Mouse (Mus musculus): ENCODE data around the gene Pgls. TPM values are rescaled to one million over a fixed set of nuclear protein-coding genes. Genes with fewer than 3 reads are reported as not detected.

The Pgls gene
- polyA plus RNA-seq, 1 experiment from 2014 or later: 231 TPM

GRCm38 (mm10) chr8:71633981-71634667, 42.1 kb downstream of the Pgls start:
- ATAC-seq (replicated peaks; ENCODE audit: insufficient number of reproducible peaks, low FRiP score, low TSS enrichment, low read depth) (no peak), DNase-seq (ENCODE audit: low spot score) (peak; percentile 84)
- Histone ChIP-seq H3K36me3 (replicated peaks; ENCODE audit: control insufficient read depth, insufficient read depth, low read depth, low read length) (no peaks in the 10 kb centered on the region), H3K4me1 (ENCODE audit: control insufficient read depth, insufficient read depth, low read length) (no peaks in the 10 kb centered on the region), H3K9ac (replicated peaks; ENCODE audit: low read length) (no peak overlapping the region), H3K9me3 (replicated peaks; ENCODE audit: control insufficient read depth, low read length) (no peaks in the 10 kb centered on the region; the same call in 1 of the 2 replicates), H3K27me3 (ENCODE audit: control insufficient read depth, insufficient read depth, low read length) (peaks cover 8% of the 10 kb centered on the region; the same call in 1 of the 2 replicates), H3K4me2 (ENCODE audit: low read depth, low read length) (peak overlapping the region; percentile 30), H3K4me3 (ENCODE audit: low read depth, low read length) (no peak overlapping the region), H3K27ac (replicated peaks; ENCODE audit: low read depth, low read length) (no peak overlapping the region)
- under 1% methylated on average over 26 of the region's 26 CpGs for WGBS

- Histone ChIP-seq H3K4me2 (ENCODE audit: low read depth, low read length) (no peak overlapping the region), H3K9me3 (replicated peaks; ENCODE audit: control insufficient read depth, low read length) (no peaks in the 10 kb centered on the region), H3K36me3 (replicated peaks; ENCODE audit: control insufficient read depth, insufficient read depth, low read depth, low read length) (no peaks in the 10 kb centered on the region), H3K27ac (replicated peaks; ENCODE audit: low read depth, low read length) (no peak overlapping the region), H3K4me1 (ENCODE audit: control insufficient read depth, insufficient read depth, low read length) (no peaks in the 10 kb centered on the region), H3K9ac (replicated peaks; ENCODE audit: low read length) (no peak overlapping the region), H3K4me3 (ENCODE audit: low read depth, low read length) (no peak overlapping the region), H3K27me3 (ENCODE audit: control insufficient read depth, insufficient read depth, low read length) (peaks cover 5% of the 10 kb centered on the region; the same call in 1 of the 2 replicates)
- no peak for ATAC-seq (replicated peaks; ENCODE audit: insufficient number of reproducible peaks, low FRiP score, low TSS enrichment, low read depth)
- WGBS: 63% methylated on average over 8 of the region's 8 CpGs
- no peak for DNase-seq (ENCODE audit: low spot score)
Measured at GRCm38 (mm10) chr8:71637149-71638095, 45.4 kb downstream of the Pgls start.

- H3K4me3 ChIP-seq (ENCODE audit: low read depth, low read length): no peak overlapping the region
- no peak overlapping the region for H3K4me2 ChIP-seq (ENCODE audit: low read depth, low read length)
- 74% methylated on average over 6 of the region's 6 CpGs for WGBS
- H3K27me3 ChIP-seq (ENCODE audit: control insufficient read depth, insufficient read depth, low read length): peaks cover 5% of the 10 kb centered on the region; the same call in 1 of the 2 replicates
- no peak overlapping the region for H3K27ac ChIP-seq (replicated peaks; ENCODE audit: low read depth, low read length)
- DNase-seq (ENCODE audit: low spot score) (no peak), ATAC-seq (replicated peaks; ENCODE audit: insufficient number of reproducible peaks, low FRiP score, low TSS enrichment, low read depth) (no peak)
- H3K9me3 ChIP-seq (replicated peaks; ENCODE audit: control insufficient read depth, low read length): no peaks in the 10 kb centered on the region
- H3K4me1 ChIP-seq (ENCODE audit: control insufficient read depth, insufficient read depth, low read length): no peaks in the 10 kb centered on the region
- H3K9ac ChIP-seq (replicated peaks; ENCODE audit: low read length): no peak overlapping the region
- H3K36me3 ChIP-seq (replicated peaks; ENCODE audit: control insufficient read depth, insufficient read depth, low read depth, low read length): no peaks in the 10 kb centered on the region
Measured at GRCm38 (mm10) chr8:71638321-71638720, 46.3 kb downstream of the Pgls start.

GRCm38 (mm10) chr8:71639318-71639717, 47.3 kb downstream of the Pgls start:
- Histone ChIP-seq H3K9me3 (replicated peaks; ENCODE audit: control insufficient read depth, low read length) (no peaks in the 10 kb centered on the region), H3K27ac (replicated peaks; ENCODE audit: low read depth, low read length) (no peak overlapping the region), H3K27me3 (ENCODE audit: control insufficient read depth, insufficient read depth, low read length) (peaks cover 5% of the 10 kb centered on the region; the same call in 1 of the 2 replicates), H3K4me2 (ENCODE audit: low read depth, low read length) (no peak overlapping the region), H3K9ac (replicated peaks; ENCODE audit: low read length) (no peak overlapping the region), H3K4me1 (ENCODE audit: control insufficient read depth, insufficient read depth, low read length) (no peaks in the 10 kb centered on the region), H3K4me3 (ENCODE audit: low read depth, low read length) (no peak overlapping the region), H3K36me3 (replicated peaks; ENCODE audit: control insufficient read depth, insufficient read depth, low read depth, low read length) (no peaks in the 10 kb centered on the region)
- ATAC-seq (replicated peaks; ENCODE audit: insufficient number of reproducible peaks, low FRiP score, low TSS enrichment, low read depth) (no peak), DNase-seq (ENCODE audit: low spot score) (no peak)
- 86% methylated on average over 4 of the region's 4 CpGs for WGBS

- Histone ChIP-seq H3K9ac (replicated peaks; ENCODE audit: low read length) (no peak overlapping the region), H3K27ac (replicated peaks; ENCODE audit: low read depth, low read length) (no peak overlapping the region), H3K4me3 (ENCODE audit: low read depth, low read length) (no peak overlapping the region), H3K27me3 (ENCODE audit: control insufficient read depth, insufficient read depth, low read length) (no peaks in the 10 kb centered on the region), H3K9me3 (replicated peaks; ENCODE audit: control insufficient read depth, low read length) (no peaks in the 10 kb centered on the region), H3K36me3 (replicated peaks; ENCODE audit: control insufficient read depth, insufficient read depth, low read depth, low read length) (no peaks in the 10 kb centered on the region), H3K4me2 (ENCODE audit: low read depth, low read length) (no peak overlapping the region), H3K4me1 (ENCODE audit: control insufficient read depth, insufficient read depth, low read length) (no peaks in the 10 kb centered on the region)
- WGBS: 79% methylated on average over 9 of the region's 9 CpGs
- ATAC-seq (replicated peaks; ENCODE audit: insufficient number of reproducible peaks, low FRiP score, low TSS enrichment, low read depth) (0 out of 2 replicates have a peak, but pooled peaks have one; percentile 49), DNase-seq (ENCODE audit: low spot score) (no peak)
Measured at GRCm38 (mm10) chr8:71645510-71645909, 53.5 kb downstream of the Pgls start.

Small RNAs within 50 kb of the gene (microRNA-seq; reads per million reads assigned to microRNA genes)
- gene Mir6769b (ENCODE audit: borderline number of aligned reads): not detected

Other genes starting within 250 kb of the Pgls start
- gene Use1, start 225.3 kb upstream of the Pgls start, polyA plus RNA-seq (2014; fragmentation: Nextera tagmentation; extraction: Ambion mirVana): 78.0 and 81.0 TPM in 2 replicates
- gene Ocel1, start 220.9 kb upstream of the Pgls start, polyA plus RNA-seq (2014; fragmentation: Nextera tagmentation; extraction: Ambion mirVana): 2.1 and 2.2 TPM in 2 replicates
- gene Nr2f6, start 210.2 kb upstream of the Pgls start, polyA plus RNA-seq (2014; fragmentation: Nextera tagmentation; extraction: Ambion mirVana): 53.7 and 62.5 TPM in 2 replicates
- 2.9 and 4.3 TPM in 2 replicates for gene Ushbp1, start 196.4 kb upstream of the Pgls start, polyA plus RNA-seq (2014; fragmentation: Nextera tagmentation; extraction: Ambion mirVana)
- 93.6 and 111 TPM in 2 replicates for gene Babam1, start 195.3 kb upstream of the Pgls start, polyA plus RNA-seq (2014; fragmentation: Nextera tagmentation; extraction: Ambion mirVana)
- 9.0 and 13.0 TPM in 2 replicates for gene Ankle1, start 186.2 kb upstream of the Pgls start, polyA plus RNA-seq (2014; fragmentation: Nextera tagmentation; extraction: Ambion mirVana)
- 30.1 and 37.4 TPM in 2 replicates for gene Abhd8, start 128.5 kb upstream of the Pgls start, polyA plus RNA-seq (2014; fragmentation: Nextera tagmentation; extraction: Ambion mirVana)
- 180 and 185 TPM in 2 replicates for gene Mrpl34, start 127.2 kb upstream of the Pgls start, polyA plus RNA-seq (2014; fragmentation: Nextera tagmentation; extraction: Ambion mirVana)
- gene Dda1, start 123.0 kb upstream of the Pgls start, polyA plus RNA-seq (2014; fragmentation: Nextera tagmentation; extraction: Ambion mirVana): 105 and 115 TPM in 2 replicates
- gene Ano8, start 106.2 kb upstream of the Pgls start, polyA plus RNA-seq (2014; fragmentation: Nextera tagmentation; extraction: Ambion mirVana): 3.1 and 3.2 TPM in 2 replicates
- gene Gtpbp3, start 104.1 kb upstream of the Pgls start, polyA plus RNA-seq (2014; fragmentation: Nextera tagmentation; extraction: Ambion mirVana): 4.8 and 5.4 TPM in 2 replicates
- 48.8 and 50.3 TPM in 2 replicates for gene Plvap, start 80.4 kb upstream of the Pgls start, polyA plus RNA-seq (2014; fragmentation: Nextera tagmentation; extraction: Ambion mirVana)
- 0.15 and 0.31 TPM in 2 replicates for gene Ccdc194, start 66.5 kb upstream of the Pgls start, polyA plus RNA-seq (2014; fragmentation: Nextera tagmentation; extraction: Ambion mirVana)
- 3.5 and 4.3 TPM in 2 replicates for gene Bst2, start 54.7 kb upstream of the Pgls start, polyA plus RNA-seq (2014; fragmentation: Nextera tagmentation; extraction: Ambion mirVana)
- 53.4 and 62.2 TPM in 2 replicates for gene Mvb12a, start 49.3 kb upstream of the Pgls start, polyA plus RNA-seq (2014; fragmentation: Nextera tagmentation; extraction: Ambion mirVana)
- gene Tmem221, start 33.3 kb upstream of the Pgls start, polyA plus RNA-seq (2014; fragmentation: Nextera tagmentation; extraction: Ambion mirVana): 0.13 and 0.31 TPM in 2 replicates
- gene Nxnl1, start 25.6 kb upstream of the Pgls start, polyA plus RNA-seq (2014; fragmentation: Nextera tagmentation; extraction: Ambion mirVana): 0.17 TPM in 1 of 2 replicates, not detected in the other
- gene Slc27a1, start 23.3 kb upstream of the Pgls start, polyA plus RNA-seq (2014; fragmentation: Nextera tagmentation; extraction: Ambion mirVana): 11.2 and 14.4 TPM in 2 replicates
- gene Fam129c, start 5.5 kb downstream of the Pgls start, polyA plus RNA-seq (2014; fragmentation: Nextera tagmentation; extraction: Ambion mirVana): 2.6 and 2.7 TPM in 2 replicates
- 45.2 and 48.2 TPM in 2 replicates for gene Colgalt1, start 18.8 kb downstream of the Pgls start, polyA plus RNA-seq (2014; fragmentation: Nextera tagmentation; extraction: Ambion mirVana)
- 1.2 and 1.7 TPM in 2 replicates for gene Unc13a, start 79.6 kb downstream of the Pgls start, polyA plus RNA-seq (2014; fragmentation: Nextera tagmentation; extraction: Ambion mirVana)
- gene Jak3, start 84.1 kb downstream of the Pgls start, polyA plus RNA-seq (2014; fragmentation: Nextera tagmentation; extraction: Ambion mirVana): 1.2 and 1.9 TPM in 2 replicates
- gene Insl3, start 97.0 kb downstream of the Pgls start, polyA plus RNA-seq (2014; fragmentation: Nextera tagmentation; extraction: Ambion mirVana): 0.42 TPM in 1 of 2 replicates, not detected in the other
- gene B3gnt3, start 109.6 kb downstream of the Pgls start, polyA plus RNA-seq (2014; fragmentation: Nextera tagmentation; extraction: Ambion mirVana): 0.47 and 0.58 TPM in 2 replicates
- 3.8 and 5.0 TPM in 2 replicates for gene Fcho1, start 133.5 kb downstream of the Pgls start, polyA plus RNA-seq (2014; fragmentation: Nextera tagmentation; extraction: Ambion mirVana)